Mouse (Mus musculus): Measurements from ENCODE around the gene Prdm1.

Gene Prdm1

GRCm38 (mm10) chr10:44493818-44494492 lies 34.3 kb downstream of the Prdm1 start:
- intact Hi-C loops (cut with DNase I) = no loop called here

DNA sequence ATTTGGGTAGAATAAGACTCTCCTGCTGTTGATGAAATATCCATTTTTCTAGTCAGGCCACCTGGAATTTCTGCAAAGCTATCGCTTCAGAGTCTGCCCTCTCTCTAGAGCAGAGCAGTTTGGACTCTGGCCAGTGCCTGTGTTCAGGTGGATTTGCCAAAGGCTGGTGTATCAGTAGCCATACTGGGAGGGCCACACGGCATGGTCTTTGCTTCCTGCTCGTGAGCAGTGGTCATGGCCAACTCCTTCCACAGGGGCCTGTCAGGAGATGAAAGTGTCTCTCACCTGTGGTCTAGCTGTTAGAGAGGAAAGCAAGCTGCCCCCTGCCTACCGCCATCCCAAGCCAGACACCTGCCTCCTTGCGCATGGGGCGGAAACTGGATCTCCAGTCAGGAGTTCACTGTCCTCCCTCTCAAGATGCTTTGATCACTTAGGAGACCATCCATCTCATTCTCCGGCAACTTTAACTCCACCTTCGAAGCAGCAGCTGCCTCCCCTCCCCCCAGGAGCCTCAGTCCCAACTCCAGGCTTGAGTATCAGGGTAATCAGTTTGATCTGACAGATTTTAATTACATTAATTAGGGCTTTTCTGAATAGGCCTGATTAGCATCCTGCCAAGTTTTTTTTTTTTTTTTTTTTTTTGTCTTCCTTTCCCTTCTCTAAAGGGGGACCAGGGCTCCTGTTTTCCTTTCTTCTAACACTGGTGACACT lies 35.3 kb downstream of the Prdm1 start:
- intact Hi-C loops (cut with DNase I) = no loop called here

GRCm38 (mm10) chr10:44490899-44491422 lies 37.3 kb downstream of the Prdm1 start:
- intact Hi-C loops (cut with DNase I) = no loop called here

- intact Hi-C loops (cut with DNase I) = no loop called here
Observed at GRCm38 (mm10) chr10:44487132-44487531, 41.2 kb downstream of the Prdm1 start.

GRCm38 (mm10) chr10:44484077-44484476 lies 44.2 kb downstream of the Prdm1 start:
- intact Hi-C loops (cut with DNase I) = no loop called here

GRCm38 (mm10) chr10:44483116-44483515 lies 45.2 kb downstream of the Prdm1 start:
- intact Hi-C loops (cut with DNase I) = no loop called here

DNA sequence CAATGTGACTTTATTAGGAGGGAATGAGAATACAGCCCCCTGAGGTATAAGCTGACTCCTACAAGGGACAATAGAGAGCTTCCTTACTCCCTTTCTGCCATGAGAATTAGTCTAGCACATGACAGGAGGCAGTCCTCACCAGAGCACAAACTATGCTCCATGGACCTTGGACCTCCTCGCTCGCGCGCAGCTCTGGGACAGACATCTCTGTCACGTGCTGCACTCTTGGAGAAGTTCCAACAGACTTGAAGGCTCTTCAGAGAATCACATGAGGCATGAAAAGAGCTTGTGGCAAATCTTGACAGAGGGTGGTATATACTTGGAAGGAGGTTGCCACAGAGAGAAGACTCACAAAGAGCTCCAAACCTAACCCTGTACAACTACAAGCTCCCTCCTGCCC lies 46.9 kb downstream of the Prdm1 start:
- intact Hi-C loops (cut with DNase I) = no loop called here

DNA sequence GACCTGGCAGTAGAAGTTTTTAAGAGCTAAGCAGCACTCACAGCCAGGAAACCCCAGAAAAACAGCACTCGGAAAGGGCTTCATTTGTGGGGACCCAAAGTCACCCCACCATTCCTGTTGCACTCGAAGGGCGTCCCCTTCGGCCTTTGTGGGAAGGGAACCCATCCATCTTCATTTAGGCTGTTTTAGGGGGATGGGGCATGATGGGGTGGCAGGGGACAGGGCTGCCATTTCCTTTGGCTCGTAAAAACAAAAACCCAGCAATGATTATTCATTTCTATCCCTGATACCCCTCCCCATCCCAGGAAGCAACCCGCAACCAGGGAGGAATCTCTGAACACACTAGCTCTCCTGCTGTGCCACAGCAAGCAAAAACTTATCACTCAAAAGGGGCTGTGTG lies 49.0 kb downstream of the Prdm1 start:
- intact Hi-C loops (cut with DNase I) = no loop called here

- intact Hi-C loops (cut with DNase I) = no loop called here
Observed at GRCm38 (mm10) chr10:44478091-44478490, 50.2 kb downstream of the Prdm1 start.

DNA sequence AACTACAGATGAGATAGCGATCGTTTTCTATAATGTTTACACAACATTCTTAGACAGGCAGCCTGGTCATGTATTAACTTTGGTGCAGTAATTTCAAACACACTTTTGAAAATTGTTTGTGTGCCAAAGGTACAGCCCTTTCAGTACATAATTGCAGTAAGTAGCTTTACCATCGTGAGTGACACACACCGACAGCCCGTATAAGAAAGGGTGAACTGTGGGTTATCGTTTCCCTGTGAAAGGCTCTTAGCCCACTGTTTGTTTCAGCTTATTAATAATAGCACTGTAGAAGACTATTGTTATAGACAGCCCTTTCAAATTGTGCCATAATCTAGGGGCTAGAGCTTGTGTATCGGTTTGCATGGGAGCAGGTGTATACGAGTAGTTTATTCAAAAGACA lies 51.1 kb downstream of the Prdm1 start:
- intact Hi-C loops (cut with DNase I) = no loop called here

GRCm38 (mm10) chr10:44476523-44476922 lies 51.8 kb downstream of the Prdm1 start:
- intact Hi-C loops (cut with DNase I) = no loop called here

DNA sequence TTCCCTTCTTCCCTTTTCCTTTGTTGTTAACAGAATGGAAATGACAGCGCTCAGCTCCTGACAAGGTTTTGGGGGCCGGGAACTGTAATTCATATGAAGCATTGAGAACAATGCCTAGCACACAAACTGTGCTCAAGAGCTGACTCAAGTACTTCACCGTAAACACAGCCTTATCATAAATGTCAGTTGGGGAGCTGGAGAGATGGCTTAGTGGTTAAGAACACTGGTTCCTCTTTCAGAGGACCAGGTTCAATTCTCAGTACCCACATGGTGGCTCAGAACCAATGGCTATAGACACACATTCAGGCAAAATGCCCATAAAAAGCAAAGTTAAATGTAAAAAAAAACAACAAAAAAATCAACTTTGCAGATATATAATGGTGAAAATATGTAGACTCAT lies 52.9 kb downstream of the Prdm1 start:
- intact Hi-C loops (cut with DNase I) = no loop called here

DNA sequence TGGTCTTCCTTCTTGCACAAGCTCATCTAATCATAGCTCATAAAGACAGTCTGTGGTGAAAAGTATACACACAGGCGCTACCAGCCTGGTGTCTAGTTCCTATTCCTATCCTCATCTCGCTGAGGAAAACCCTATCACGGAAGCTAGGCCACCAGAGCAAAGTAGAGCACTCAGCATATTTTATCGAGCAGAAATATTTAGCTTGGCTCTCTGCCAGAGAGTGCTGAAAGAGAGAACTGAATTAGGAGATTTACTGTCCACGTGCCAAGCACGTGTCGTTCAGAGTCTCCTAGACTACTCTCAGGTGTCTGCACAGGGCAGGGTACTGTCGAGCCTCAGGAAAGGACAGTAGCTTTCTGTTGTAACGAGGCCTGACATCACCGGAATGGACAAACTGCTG lies 54.0 kb downstream of the Prdm1 start:
- intact Hi-C loops (cut with DNase I) = no loop called here

DNA sequence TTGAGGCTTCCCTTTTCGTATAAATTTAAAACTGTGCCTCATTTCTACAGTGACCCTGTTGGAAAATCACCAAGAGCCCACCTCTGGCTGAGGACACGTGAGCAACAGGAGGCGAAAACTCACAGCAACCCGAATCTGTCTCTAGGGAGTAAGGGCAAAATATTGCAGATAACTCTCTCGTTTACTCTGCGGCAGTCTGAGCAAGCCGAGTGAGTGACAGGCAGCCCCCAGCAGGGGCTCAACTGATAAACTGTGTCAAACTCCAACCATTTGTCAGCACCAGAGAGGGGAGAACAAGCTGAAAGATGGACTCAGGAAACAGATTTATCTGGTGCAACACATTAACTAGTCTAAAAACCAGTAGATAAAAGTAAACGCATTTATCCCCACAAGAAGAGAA lies 62.7 kb downstream of the Prdm1 start:
- intact Hi-C loops (cut with DNase I) = no loop called here

- intact Hi-C loops (cut with DNase I) = no loop called here
Observed at GRCm38 (mm10) chr10:44464563-44464962, 63.7 kb downstream of the Prdm1 start.

GRCm38 (mm10) chr10:44463856-44464255 lies 64.4 kb downstream of the Prdm1 start:
- intact Hi-C loops (cut with DNase I) = no loop called here

DNA sequence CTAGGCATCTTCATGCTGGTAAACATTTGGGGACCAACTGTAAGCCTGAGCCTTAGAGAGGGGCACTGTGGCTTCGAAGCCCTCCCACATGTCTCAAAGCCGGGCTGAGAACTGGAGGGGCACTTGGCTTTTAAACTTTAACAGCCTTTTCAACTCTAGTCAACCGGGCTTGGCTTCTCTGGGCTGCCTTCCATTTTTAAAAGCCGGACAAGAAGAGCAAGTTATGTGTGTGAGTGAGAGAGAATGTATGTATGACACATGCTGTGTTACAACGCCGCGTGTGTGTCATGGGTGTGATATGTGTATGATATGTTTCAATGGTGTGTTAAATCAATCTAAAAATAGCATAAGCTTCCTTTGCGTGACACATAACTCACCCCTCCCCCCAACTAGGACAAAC lies 66.0 kb downstream of the Prdm1 start:
- intact Hi-C loops (cut with DNase I) = no loop called here

GRCm38 (mm10) chr10:44461063-44461462 lies 67.2 kb downstream of the Prdm1 start:
- intact Hi-C loops (cut with DNase I) = loop anchor here (2.0 kb wide), 1 partner anchor 300 kb away; no protein-coding TSS in a partner anchor

DNA sequence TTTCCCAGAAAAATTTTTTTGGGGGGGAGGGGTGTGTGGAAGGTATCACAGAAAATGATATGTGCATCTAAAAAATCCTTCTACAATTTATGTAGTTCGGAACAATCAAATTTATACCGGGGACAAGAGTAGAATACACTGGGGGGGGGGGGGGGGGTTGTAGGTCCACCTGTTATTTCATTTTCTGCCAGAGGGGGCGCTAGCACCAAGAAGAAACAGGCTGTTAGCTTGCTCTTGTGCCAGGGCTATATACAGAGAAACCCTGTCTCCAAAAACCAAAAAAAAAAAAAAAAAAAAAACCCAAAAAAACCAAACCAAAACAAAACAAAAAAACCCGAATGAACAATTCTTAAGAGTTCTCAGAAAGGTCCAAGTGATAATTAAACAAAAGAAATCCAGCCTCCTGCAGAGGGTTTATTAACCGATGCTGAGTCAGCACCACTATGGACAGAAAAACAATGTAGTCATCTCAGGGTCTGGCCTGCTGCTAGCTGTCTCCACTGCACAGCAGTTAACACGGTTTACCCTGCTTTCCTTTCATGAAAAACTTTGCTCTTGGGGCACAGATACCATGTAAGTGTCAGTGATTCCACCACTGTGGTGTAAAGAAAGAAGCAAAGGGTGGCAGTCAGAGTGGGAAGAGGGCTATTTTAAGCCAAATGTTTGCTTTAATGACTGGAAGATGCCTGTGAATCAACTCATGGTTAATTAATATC lies 68.0 kb downstream of the Prdm1 start:
- intact Hi-C loops (cut with DNase I) = loop anchor here (2.0 kb wide), 1 partner anchor 301 kb away; no protein-coding TSS in a partner anchor

- intact Hi-C loops (cut with DNase I) = loop anchor here (5.0 to 10.0 kb wide), 4 partner anchors 68 to 588 kb away; partner anchors contain the start of gene Prdm1
Observed at GRCm38 (mm10) chr10:44459321-44460000, 68.8 kb downstream of the Prdm1 start.

Measured in adrenal gland (tissue).